Mouse (Mus musculus) liver, embryonic 14.5 days (tissue): Measurements from ENCODE around the gene Optc. TPM values are rescaled to one million over a fixed set of nuclear protein-coding genes. Genes with fewer than 3 reads are reported as not detected.

Experiments
- ATAC-seq: fragments of 200-750 bp; cut with Nextera tagmentation; 2 replicates; pipeline ENCODE4 v1.8.0; 2017; ENCODE audit warnings: moderate number of reproducible peaks, mild to moderate bottlenecking, moderate library complexity; ENCODE audit not compliant: insufficient read depth
- DNase-seq, 3 experiments: peaks; one replicate each; pipeline ENCODE4 v3.0.0-alpha.2; 2012 to 2013; ENCODE audit warnings: low read depth in 3 of 3, low spot score in 3 of 3
- H3K27ac ChIP-seq: fragments of 300-500 bp; sonication (generic); 2 replicates; pipeline ENCODE4 v1.5.1; 2014; ENCODE audit warnings: moderate library complexity, mild to moderate bottlenecking, control low read depth, inconsistent platforms
- H3K27me3 ChIP-seq: fragments of 300-500 bp; sonication (generic); 2 replicates; pipeline ENCODE4 v1.6.1; 2014; ENCODE audit warnings: mild to moderate bottlenecking, low read length, moderate library complexity; ENCODE audit not compliant: control insufficient read depth, insufficient read depth
- H3K36me3 ChIP-seq: fragments of 300-500 bp; sonication (generic); replicated peaks from 2 replicates; pipeline ENCODE4 v1.6.1; 2014; ENCODE audit warnings: low read depth; ENCODE audit not compliant: control insufficient read depth, insufficient read depth
- H3K4me1 ChIP-seq, 2 experiments: fragments of 200-500 bp in 1 of 2; fragments of 300-500 bp in 1 of 2; sonication (generic) in 1 of 2; replicated peaks; 2 replicates each; pipeline ENCODE4 v1.6.1; 2012 to 2014; ENCODE audit warnings: antibody characterized with exemption in 1 of 2, inconsistent platforms in 1 of 2, low read length in 1 of 2; ENCODE audit not compliant: control insufficient read depth in 2 of 2, insufficient read depth in 2 of 2
- H3K4me2 ChIP-seq: fragments of 300-500 bp; sonication (generic); 2 replicates; pipeline ENCODE4 v1.6.1; 2014; ENCODE audit warnings: low read depth, mild to moderate bottlenecking, control low read depth, moderate library complexity
- H3K4me3 ChIP-seq, 2 experiments: fragments of 200-500 bp in 1 of 2; fragments of 300-500 bp in 1 of 2; sonication (generic) in 1 of 2; 2 replicates each; pipeline ENCODE4 v1.5.1; 2012 to 2014; ENCODE audit warnings: low read depth in 2 of 2, low read length in 2 of 2, mild to moderate bottlenecking in 2 of 2, control low read depth in 1 of 2, inconsistent platforms in 1 of 2, moderate library complexity in 1 of 2; ENCODE audit not compliant: insufficient read depth in 1 of 2
- H3K9ac ChIP-seq: fragments of 300-500 bp; sonication (generic); replicated peaks from 2 replicates; pipeline ENCODE4 v1.6.1; 2014; ENCODE audit warnings: mild to moderate bottlenecking, control low read depth, moderate library complexity
- H3K9me3 ChIP-seq: fragments of 300-500 bp; sonication (generic); 2 replicates; pipeline ENCODE4 v1.6.1; 2016; ENCODE audit warnings: low read length, mixed read lengths; ENCODE audit not compliant: control insufficient read depth
- CTCF ChIP-seq: IDR thresholded peaks from 2 replicates; pipeline ENCODE4 v1.5.1; 2016; ENCODE audit warnings: antibody characterized with exemption, low read depth, control low read depth
- EP300 ChIP-seq: IDR thresholded peaks from 2 replicates; pipeline ENCODE4 v1.6.1; 2016; ENCODE audit warnings: antibody characterized with exemption, low read depth
- WGBS: fragments of 180-500 bp; shearing (Covaris S2); extraction: QIAGEN DNeasy Blood & Tissue Kit; methylation state at CpG from one replicate; pipeline ENCODE4 v1.1.7; 2014; ENCODE audit not compliant: insufficient replicate concordance; 5-methylcytosine and 5-hydroxymethylcytosine counted together
- polyA plus RNA-seq, 2 experiments: library from polyadenylated mRNA; depleted of rRNA in 1 of 2; stranded (reverse) in 1 of 2; unstranded in 1 of 2; fragments of >200 nt; fragmentation: Nextera tagmentation in 1 of 2; extraction: Ambion mirVana in 1 of 2; gene quantifications; 2 replicates each; pipeline versions ENCODE4 v1.2.1 to v1.2.3; 2012 to 2014

Optc gene
- polyA plus RNA-seq, 2 experiments, result 0.11 TPM; not detected in 1

- Histone ChIP-seq H3K27me3 (no peaks in the 10 kb centered on the region), H3K4me1 (peaks cover 0 to 4% of the 10 kb centered on the region in 2 experiments; a peak in 2 of 4 replicates), H3K4me2 (no peak overlapping the region), H3K4me3 (no peak overlapping the region), H3K9ac (no peak overlapping the region), H3K9me3 (no peaks in the 10 kb centered on the region), H3K27ac (no peak overlapping the region), H3K36me3 (no peaks in the 10 kb centered on the region)
- peak; percentile 58 for TF ChIP-seq CTCF
- TF ChIP-seq EP300, result no peak
- DNase-seq (no peak), ATAC-seq (no peak)
- 44% methylated on average over 7 of the region's 7 CpGs for WGBS
Observed at GRCm38 (mm10) chr1:133924141-133924875, 16.5 kb upstream of the Optc start.

GRCm38 (mm10) chr1:133923071-133923470, 15.3 kb upstream of the Optc start:
- peaks cover 0 to 6% of the 10 kb centered on the region in 2 experiments; a peak in 2 of 4 replicates for H3K4me1 ChIP-seq
- H3K27ac ChIP-seq, result no peak overlapping the region
- H3K4me2 ChIP-seq, result no peak overlapping the region
- no peaks in the 10 kb centered on the region for H3K27me3 ChIP-seq
- H3K9ac ChIP-seq, result no peak overlapping the region
- ATAC-seq (no peak), DNase-seq (no peak)
- TF ChIP-seq EP300 (no peak), CTCF (no peak)
- no peaks in the 10 kb centered on the region for H3K36me3 ChIP-seq
- WGBS, result 67% methylated on average over 5 of the region's 5 CpGs
- no peaks in the 10 kb centered on the region for H3K9me3 ChIP-seq
- no peak overlapping the region for H3K4me3 ChIP-seq

- WGBS, result 35% methylated on average over 8 of the region's 8 CpGs
- no peak within 1 kb of the TSS for H3K27ac ChIP-seq
- H3K27me3 ChIP-seq, result no peaks in the 10 kb centered on the region
- no peaks in the 10 kb centered on the region for H3K9me3 ChIP-seq
- no peak within 1 kb of the TSS for H3K4me3 ChIP-seq
- H3K9ac ChIP-seq, result no peak within 1 kb of the TSS
- no peaks in the 10 kb centered on the region for H3K36me3 ChIP-seq
- no peak within 1 kb of the TSS for H3K4me2 ChIP-seq
- no peak for ATAC-seq
- H3K4me1 ChIP-seq, result peaks cover 0 to 6% of the 10 kb centered on the region in 2 experiments; a peak in 2 of 4 replicates
- DNase-seq, result no peak
- TF ChIP-seq CTCF (no peak), EP300 (no peak)
Observed at GRCm38 (mm10) chr1:133921304-133921751, 13.5 kb upstream of the Optc start, which contains the start of gene Prelp. Prelp (minus strand) TSS chr1:133921414.

- Histone ChIP-seq H3K27me3 (no peaks in the 10 kb centered on the region), H3K27ac (no peak overlapping the region), H3K36me3 (no peaks in the 10 kb centered on the region), H3K9ac (no peak overlapping the region), H3K4me3 (no peak overlapping the region), H3K9me3 (no peaks in the 10 kb centered on the region), H3K4me2 (no peak overlapping the region), H3K4me1 (peaks cover 0 to 6% of the 10 kb centered on the region in 2 experiments; a peak in 2 of 4 replicates)
- TF ChIP-seq CTCF (no peak), EP300 (no peak)
- ATAC-seq, result no peak
- WGBS, result 30% methylated on average over 3 of the region's 3 CpGs
- no peak for DNase-seq
Observed at GRCm38 (mm10) chr1:133920876-133921275, 13.1 kb upstream of the Optc start.

GRCm38 (mm10) chr1:133920401-133920800, 12.6 kb upstream of the Optc start:
- Histone ChIP-seq H3K4me1 (peaks cover 0 to 6% of the 10 kb centered on the region in 2 experiments; a peak in 2 of 4 replicates), H3K27me3 (no peaks in the 10 kb centered on the region), H3K9me3 (no peaks in the 10 kb centered on the region), H3K36me3 (no peaks in the 10 kb centered on the region), H3K4me3 (no peak overlapping the region), H3K27ac (no peak overlapping the region), H3K9ac (no peak overlapping the region), H3K4me2 (no peak overlapping the region)
- DNase-seq (no peak), ATAC-seq (no peak)
- no peak for TF ChIP-seq CTCF
- TF ChIP-seq EP300, result no peak
- 46% methylated on average over 3 of the region's 3 CpGs for WGBS
